Mouse (Mus musculus) lung, postnatal 0 days (tissue): ENCODE data around the gene Gm11172. TPM values are rescaled to one million over a fixed set of nuclear protein-coding genes. Genes with fewer than 3 reads are reported as not detected.
"Not testable (repeated sequence)": the region's sequence is repeated elsewhere in the genome, so short reads cannot be mapped to it uniquely, and the experiment has no call there.

Source experiments
- ATAC-seq: fragments of 200-750 bp; cut with Nextera tagmentation; 2 replicates; pipeline ENCODE4 v1.8.0; 2017; ENCODE audit warnings: moderate library complexity
- DNase-seq: peaks from one replicate; pipeline ENCODE4 v3.0.0-alpha.2; 2016; ENCODE audit warnings: low spot score
- H3K27ac ChIP-seq: fragments of 300-500 bp; sonication (generic); 2 replicates; pipeline ENCODE4 v1.5.1; 2014; ENCODE audit warnings: antibody characterized with exemption, mild to moderate bottlenecking, low read length, mixed read lengths
- H3K27me3 ChIP-seq: fragments of 300-500 bp; sonication (generic); replicated peaks from 2 replicates; pipeline ENCODE4 v1.6.1; 2014; ENCODE audit warnings: low read length, mixed read lengths; ENCODE audit not compliant: insufficient read depth
- H3K36me3 ChIP-seq: fragments of 300-500 bp; sonication (generic); 2 replicates; pipeline ENCODE4 v1.6.1; 2014; ENCODE audit warnings: low read length, mixed read lengths; ENCODE audit not compliant: insufficient read depth
- H3K4me1 ChIP-seq: fragments of 300-500 bp; sonication (generic); 2 replicates; pipeline ENCODE4 v1.6.1; 2014; ENCODE audit warnings: antibody characterized with exemption, low read depth, low read length, mixed read lengths; ENCODE audit not compliant: insufficient read depth
- H3K4me2 ChIP-seq: fragments of 300-500 bp; sonication (generic); replicated peaks from 2 replicates; pipeline ENCODE4 v1.6.1; 2014; ENCODE audit warnings: low read depth, mild to moderate bottlenecking, low read length, moderate library complexity, mixed read lengths
- H3K4me3 ChIP-seq: fragments of 300-500 bp; sonication (generic); 2 replicates; pipeline ENCODE4 v1.5.1; 2014; ENCODE audit warnings: low read depth, low read length
- H3K9ac ChIP-seq: fragments of 300-500 bp; sonication (generic); replicated peaks from 2 replicates; pipeline ENCODE4 v1.6.1; 2014; ENCODE audit warnings: low read depth, mild to moderate bottlenecking
- H3K9me3 ChIP-seq: fragments of 300-500 bp; sonication (generic); 2 replicates; pipeline ENCODE4 v1.6.1; 2016; ENCODE audit warnings: low read length, mixed read lengths
- CTCF ChIP-seq: IDR thresholded peaks from 2 replicates; pipeline ENCODE4 v1.5.1; 2016; ENCODE audit warnings: antibody characterized with exemption, mild to moderate bottlenecking
- EP300 ChIP-seq: IDR thresholded peaks from 2 replicates; pipeline ENCODE4 v1.6.1; 2016; ENCODE audit warnings: antibody characterized with exemption, mild to moderate bottlenecking, control low read depth
- WGBS: fragments of 180-500 bp; shearing (Covaris S2); extraction: QIAGEN DNeasy Blood & Tissue Kit; methylation state at CpG from one replicate; pipeline ENCODE4 v1.1.7; 2014; 5-methylcytosine and 5-hydroxymethylcytosine counted together
- polyA plus RNA-seq: library from polyadenylated mRNA; unstranded; fragments of >200 nt; fragmentation: Nextera tagmentation; extraction: Ambion mirVana; gene quantifications from 2 replicates; pipeline ENCODE4 v1.2.1, GENCODE M21; 2015

The Gm11172 gene
- polyA plus RNA-seq, 1 experiment from 2014 or later: not detected

- WGBS: 47% methylated on average over 14 of the region's 16 CpGs
- no peak within 1 kb of the TSS for H3K27ac ChIP-seq
- H3K4me2 ChIP-seq: no peak within 1 kb of the TSS
- no peak within 1 kb of the TSS for H3K9ac ChIP-seq
- no peaks in the 10 kb centered on the region for H3K27me3 ChIP-seq
- no peaks in the 10 kb centered on the region for H3K36me3 ChIP-seq
- H3K4me1 ChIP-seq: peaks cover 7% of the 10 kb centered on the region; the same call in 1 of the 2 replicates
- no peaks in the 10 kb centered on the region for H3K9me3 ChIP-seq
- H3K4me3 ChIP-seq: no peak within 1 kb of the TSS
- DNase-seq (no peak), ATAC-seq (no peak)
- TF ChIP-seq CTCF (no peak), EP300 (no peak)
These were observed 24.4 kb upstream of the Gm11172 start, which contains the start of gene Tnp2 for GRCm38 (mm10) chr16:10788271-10788670. Gene Tnp2, minus strand, starts transcription at chr16:10788660.

GRCm38 (mm10) chr16:10788866-10789265 is 23.8 kb upstream of the Gm11172 start:
- no peak overlapping the region for H3K27ac ChIP-seq
- H3K27me3 ChIP-seq: no peaks in the 10 kb centered on the region
- H3K4me2 ChIP-seq: no peak overlapping the region
- 84% methylated on average over 4 of the region's 4 CpGs for WGBS
- H3K4me3 ChIP-seq: no peak overlapping the region
- no peaks in the 10 kb centered on the region for H3K36me3 ChIP-seq
- no peak overlapping the region for H3K9ac ChIP-seq
- H3K4me1 ChIP-seq: 0 out of 2 replicates have a peak, but pooled peaks cover 7% of the 10 kb centered on the region
- H3K9me3 ChIP-seq: no peaks in the 10 kb centered on the region
- TF ChIP-seq CTCF (no peak), EP300 (no peak)
- ATAC-seq (no peak), DNase-seq (no peak)

- H3K27ac ChIP-seq: no peak within 1 kb of the TSS
- H3K4me3 ChIP-seq: no peak within 1 kb of the TSS
- ATAC-seq: no peak
- no peaks in the 10 kb centered on the region for H3K9me3 ChIP-seq
- 66% methylated on average over 9 of the region's 9 CpGs for WGBS
- TF ChIP-seq CTCF: no peak
- TF ChIP-seq EP300: no peak
- no peaks in the 10 kb centered on the region for H3K36me3 ChIP-seq
- H3K27me3 ChIP-seq: no peaks in the 10 kb centered on the region
- no peak for DNase-seq
- H3K4me1 ChIP-seq: no peaks in the 10 kb centered on the region
- H3K4me2 ChIP-seq: no peak within 1 kb of the TSS
- no peak within 1 kb of the TSS for H3K9ac ChIP-seq
These were observed 22.0 kb upstream of the Gm11172 start, which contains the start of gene Prm3 for GRCm38 (mm10) chr16:10790702-10791101. Gene Prm3, minus strand, starts transcription at chr16:10790914.

- WGBS: 71% methylated on average over 6 of the region's 6 CpGs
- DNase-seq (no peak), ATAC-seq (no peak)
- Histone ChIP-seq H3K4me2 (no peak within 1 kb of the TSS), H3K9ac (no peak within 1 kb of the TSS), H3K4me1 (no peaks in the 10 kb centered on the region), H3K9me3 (no peaks in the 10 kb centered on the region), H3K27me3 (no peaks in the 10 kb centered on the region), H3K36me3 (no peaks in the 10 kb centered on the region), H3K27ac (no peak within 1 kb of the TSS), H3K4me3 (no peak within 1 kb of the TSS)
- TF ChIP-seq CTCF (no peak), EP300 (no peak)
These were observed 16.7 kb upstream of the Gm11172 start, which contains the start of gene Prm2 for GRCm38 (mm10) chr16:10796034-10796433. Gene Prm2, minus strand, starts transcription at chr16:10796134.

GRCm38 (mm10) chr16:10802420-10802819 is 10.3 kb upstream of the Gm11172 start:
- H3K4me2 ChIP-seq, H3K27ac ChIP-seq, H3K9ac ChIP-seq, DNase-seq, H3K36me3 ChIP-seq, ATAC-seq, H3K9me3 ChIP-seq, H3K4me3 ChIP-seq, H3K4me1 ChIP-seq, H3K27me3 ChIP-seq: not testable (repeated sequence)
- 69% methylated on average over 3 of the region's 3 CpGs for WGBS

GRCm38 (mm10) chr16:10805789-10806527 is 6.8 kb upstream of the Gm11172 start, which contains the start of gene Prm1:
Gene Prm1, minus strand, starts transcription at chr16:10805839.
- WGBS: 78% methylated on average over 10 of the region's 10 CpGs
- Histone ChIP-seq H3K9ac (no peak within 1 kb of the TSS), H3K36me3 (no peaks in the 10 kb centered on the region), H3K9me3 (no peaks in the 10 kb centered on the region), H3K27ac (no peak within 1 kb of the TSS), H3K4me1 (no peaks in the 10 kb centered on the region), H3K4me2 (no peak within 1 kb of the TSS), H3K4me3 (no peak within 1 kb of the TSS), H3K27me3 (no peaks in the 10 kb centered on the region)
- no peak for ATAC-seq
- TF ChIP-seq EP300: no peak
- TF ChIP-seq CTCF: no peak
- no peak for DNase-seq
